Mouse (Mus musculus): ENCODE results near the gene Ddx28. TPM values are rescaled to one million over a fixed set of nuclear protein-coding genes. Genes with fewer than 3 reads are reported as not detected.

Ddx28 gene
- polyA plus RNA-seq (2015; fragmentation: Nextera tagmentation; extraction: Ambion mirVana) = 19.7 and 20.1 TPM in 2 replicates

DNA sequence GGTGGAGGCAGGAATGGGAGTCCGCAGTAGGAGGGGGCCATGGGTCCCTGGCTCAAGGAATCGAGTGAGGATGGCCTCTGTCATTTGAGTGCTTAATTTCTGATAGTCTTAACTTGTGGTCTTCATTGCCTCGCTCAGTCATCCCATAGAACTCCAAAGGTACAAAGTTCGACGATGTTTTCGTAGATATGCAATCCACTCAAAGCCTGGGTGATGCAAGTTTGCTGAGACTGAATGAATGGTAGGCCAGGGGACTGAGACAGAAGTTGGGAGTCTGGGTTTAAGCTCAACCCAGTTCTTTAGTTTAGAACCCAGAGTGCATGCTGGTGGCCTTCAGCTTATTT lies at the start of gene Ddx28:
Gene Ddx28 (minus strand): TSS at position 240 of the 344 bp plus-strand sequence.
- Histone ChIP-seq H3K27ac (peak within 1 kb of the TSS; percentile 57; the same call in 1 of the 2 replicates), H3K9me3 (replicated peaks) (no peaks in the 10 kb centered on the region), H3K27me3 (no peaks in the 10 kb centered on the region), H3K4me2 (peak within 1 kb of the TSS; percentile 100), H3K4me1 (peaks cover 20% of the 10 kb centered on the region), H3K36me3 (ENCODE audit: poor library complexity, severe bottlenecking) (peaks cover 20% of the 10 kb centered on the region), H3K9ac (peak within 1 kb of the TSS; percentile 91), H3K4me3 (peak within 1 kb of the TSS; percentile 97)
- WGBS = 2% methylated on average over 6 of the region's 6 CpGs
- peak; percentile 17; the same call in 1 of the 2 replicates for ATAC-seq

GRCm38 (mm10) chr8:106060521-106060920 lies 48.8 kb upstream of the Ddx28 start:
- no peaks in the 10 kb centered on the region for H3K9me3 ChIP-seq (replicated peaks)
- H3K9ac ChIP-seq = peak overlapping the region; percentile 89; the same call in 1 of the 2 replicates
- no peaks in the 10 kb centered on the region for H3K36me3 ChIP-seq (ENCODE audit: poor library complexity, severe bottlenecking)
- WGBS = 3% methylated on average over 3 of the region's 3 CpGs
- H3K4me2 ChIP-seq = peak overlapping the region; percentile 72
- no peak overlapping the region for H3K27ac ChIP-seq
- H3K4me1 ChIP-seq = peaks cover 32% of the 10 kb centered on the region
- no peaks in the 10 kb centered on the region for H3K27me3 ChIP-seq
- peak overlapping the region; percentile 89 for H3K4me3 ChIP-seq
- ATAC-seq = no peak

GRCm38 (mm10) chr8:106059613-106060371 lies 48.1 kb upstream of the Ddx28 start:
- under 1% methylated on average over 66 of the region's 83 CpGs for WGBS
- Histone ChIP-seq H3K4me1 (peaks cover 32% of the 10 kb centered on the region), H3K36me3 (ENCODE audit: poor library complexity, severe bottlenecking) (no peaks in the 10 kb centered on the region), H3K4me3 (peak overlapping the region; percentile 89), H3K27ac (peak overlapping the region; percentile 90), H3K9ac (peak overlapping the region; percentile 89), H3K4me2 (peak overlapping the region; percentile 72), H3K27me3 (no peaks in the 10 kb centered on the region), H3K9me3 (replicated peaks) (no peaks in the 10 kb centered on the region)
- peak; percentile 85 for ATAC-seq

GRCm38 (mm10) chr8:106058731-106059612 lies 47.3 kb upstream of the Ddx28 start, which contains the start of gene Nfatc3:
Gene Nfatc3 (plus strand): TSS chr8:106058840.
- Histone ChIP-seq H3K4me3 (peak within 1 kb of the TSS; percentile 89), H3K27ac (peak within 1 kb of the TSS; percentile 90), H3K36me3 (ENCODE audit: poor library complexity, severe bottlenecking) (peaks cover 6% of the 10 kb centered on the region; the same call in 1 of the 2 replicates), H3K9ac (peak within 1 kb of the TSS; percentile 89), H3K4me1 (peaks cover 32% of the 10 kb centered on the region), H3K9me3 (replicated peaks) (no peaks in the 10 kb centered on the region), H3K4me2 (peak within 1 kb of the TSS; percentile 72), H3K27me3 (no peaks in the 10 kb centered on the region)
- ATAC-seq = peak; percentile 99
- under 1% methylated on average over 42 of the region's 52 CpGs for WGBS

- Histone ChIP-seq H3K4me2 (no peak overlapping the region), H3K36me3 (ENCODE audit: poor library complexity, severe bottlenecking) (peaks cover 24% of the 10 kb centered on the region), H3K27ac (no peak overlapping the region), H3K9me3 (replicated peaks) (no peaks in the 10 kb centered on the region), H3K4me3 (no peak overlapping the region), H3K9ac (no peak overlapping the region), H3K27me3 (no peaks in the 10 kb centered on the region), H3K4me1 (peaks cover 22% of the 10 kb centered on the region)
- no peak for ATAC-seq
- WGBS = 85% methylated on average over 4 of the region's 4 CpGs
Observed at GRCm38 (mm10) chr8:106056455-106056982, 44.8 kb upstream of the Ddx28 start.

DNA sequence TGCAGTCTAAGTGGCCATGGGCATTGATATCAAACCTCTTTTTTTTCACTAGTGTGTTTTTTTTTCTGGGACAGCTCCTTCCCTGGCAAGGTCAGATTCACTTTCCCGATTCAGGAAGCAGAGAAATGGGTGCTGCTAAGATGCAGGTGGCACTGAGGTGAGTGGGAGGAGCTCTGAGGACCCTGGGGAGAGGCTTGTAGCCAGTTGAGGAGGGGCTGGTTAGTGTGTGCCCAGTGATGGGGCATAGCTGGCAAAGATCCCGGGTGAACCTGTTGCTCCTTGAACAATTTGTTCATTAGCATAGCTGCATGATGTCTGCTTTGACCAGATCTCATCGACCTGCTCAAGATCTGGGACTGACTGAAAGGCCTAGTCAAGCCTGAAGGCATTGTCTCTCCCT lies 43.4 kb upstream of the Ddx28 start:
- H3K9ac ChIP-seq = no peak overlapping the region
- peaks cover 38% of the 10 kb centered on the region for H3K36me3 ChIP-seq (ENCODE audit: poor library complexity, severe bottlenecking)
- peaks cover 8% of the 10 kb centered on the region for H3K4me1 ChIP-seq
- H3K27me3 ChIP-seq = no peaks in the 10 kb centered on the region
- H3K4me2 ChIP-seq = no peak overlapping the region
- H3K9me3 ChIP-seq (replicated peaks) = no peaks in the 10 kb centered on the region
- ATAC-seq = no peak
- H3K4me3 ChIP-seq = no peak overlapping the region
- WGBS = 52% methylated on average over 3 of the region's 3 CpGs
- no peak overlapping the region for H3K27ac ChIP-seq

GRCm38 (mm10) chr8:106054190-106054811 lies 42.6 kb upstream of the Ddx28 start:
- Histone ChIP-seq H3K4me2 (no peak overlapping the region), H3K4me3 (no peak overlapping the region), H3K27ac (no peak overlapping the region), H3K27me3 (no peaks in the 10 kb centered on the region), H3K9ac (no peak overlapping the region), H3K9me3 (replicated peaks) (no peaks in the 10 kb centered on the region), H3K4me1 (peaks cover 8% of the 10 kb centered on the region), H3K36me3 (ENCODE audit: poor library complexity, severe bottlenecking) (peaks cover 38% of the 10 kb centered on the region)
- WGBS = 74% methylated on average over 6 of the region's 6 CpGs
- no peak for ATAC-seq

DNA sequence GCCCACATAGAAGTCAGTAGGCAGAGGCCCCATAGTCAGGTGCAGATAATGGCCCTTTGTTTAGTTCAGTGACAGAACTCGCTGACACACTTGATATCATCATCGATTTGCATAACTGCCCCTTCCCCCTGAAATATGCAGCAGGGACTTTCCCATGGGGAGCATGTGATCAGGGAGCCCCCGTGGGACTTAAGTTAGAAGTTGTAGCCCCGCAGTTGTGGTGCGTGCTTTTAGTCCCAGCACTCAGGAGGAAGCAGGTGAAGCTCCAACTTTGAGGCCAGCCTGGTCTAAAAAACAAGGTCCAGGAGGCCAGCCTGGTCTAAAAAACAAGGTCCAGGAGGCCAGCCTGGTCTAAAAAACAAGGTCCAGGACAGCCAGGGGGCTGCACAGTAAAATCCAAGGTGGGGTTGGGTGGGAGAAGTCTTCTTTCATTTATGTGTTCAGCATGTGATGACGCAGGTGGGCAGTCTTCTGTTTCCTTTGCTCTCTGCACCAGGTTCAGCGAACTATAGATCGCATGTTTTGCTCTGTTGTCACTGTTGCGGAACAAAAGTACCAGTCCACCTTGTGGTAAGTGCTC lies 40.9 kb upstream of the Ddx28 start:
- Histone ChIP-seq H3K27ac (no peak overlapping the region), H3K36me3 (ENCODE audit: poor library complexity, severe bottlenecking) (peaks cover 38% of the 10 kb centered on the region), H3K9me3 (replicated peaks) (no peaks in the 10 kb centered on the region), H3K9ac (no peak overlapping the region), H3K4me2 (no peak overlapping the region), H3K4me3 (no peak overlapping the region), H3K27me3 (no peaks in the 10 kb centered on the region), H3K4me1 (no peaks in the 10 kb centered on the region)
- ATAC-seq = no peak
- 91% methylated on average over 9 of the region's 9 CpGs for whole genome bisulfite sequencing

DNA sequence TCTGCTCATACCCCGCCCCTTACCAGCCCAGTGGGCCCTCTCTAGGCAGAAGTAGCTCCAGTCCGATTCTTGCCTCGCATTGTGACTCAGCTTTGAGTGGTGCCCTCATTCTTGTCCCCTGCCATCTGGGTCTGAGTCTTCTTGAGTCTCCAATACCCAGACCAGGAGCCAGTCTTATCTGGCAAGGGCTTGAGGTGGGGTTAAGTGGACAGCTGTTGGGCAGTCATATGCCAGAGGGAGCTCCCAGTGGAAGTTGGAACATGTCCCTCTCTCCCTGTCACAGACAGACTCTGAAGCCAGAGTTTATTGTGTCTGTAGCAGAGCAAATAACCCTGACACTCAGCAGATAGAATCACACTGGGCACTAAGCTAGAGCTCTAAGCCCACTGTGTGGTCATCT lies 39.4 kb upstream of the Ddx28 start:
- Histone ChIP-seq H3K4me3 (no peak overlapping the region), H3K9ac (no peak overlapping the region), H3K27ac (no peak overlapping the region), H3K4me2 (no peak overlapping the region), H3K27me3 (no peaks in the 10 kb centered on the region), H3K36me3 (ENCODE audit: poor library complexity, severe bottlenecking) (peaks cover 38% of the 10 kb centered on the region), H3K9me3 (replicated peaks) (no peaks in the 10 kb centered on the region), H3K4me1 (no peaks in the 10 kb centered on the region)
- ATAC-seq = no peak
- 89% methylated on average over 3 of the region's 3 CpGs for WGBS

GRCm38 (mm10) chr8:106049840-106050239 lies 38.2 kb upstream of the Ddx28 start:
- no peak overlapping the region for H3K27ac ChIP-seq
- H3K4me2 ChIP-seq = no peak overlapping the region
- no peak for ATAC-seq
- H3K36me3 ChIP-seq (ENCODE audit: poor library complexity, severe bottlenecking) = peaks cover 42% of the 10 kb centered on the region
- WGBS = 90% methylated on average over 6 of the region's 6 CpGs
- H3K9ac ChIP-seq = no peak overlapping the region
- H3K4me3 ChIP-seq = no peak overlapping the region
- H3K27me3 ChIP-seq = no peaks in the 10 kb centered on the region
- no peaks in the 10 kb centered on the region for H3K9me3 ChIP-seq (replicated peaks)
- no peaks in the 10 kb centered on the region for H3K4me1 ChIP-seq

DNA sequence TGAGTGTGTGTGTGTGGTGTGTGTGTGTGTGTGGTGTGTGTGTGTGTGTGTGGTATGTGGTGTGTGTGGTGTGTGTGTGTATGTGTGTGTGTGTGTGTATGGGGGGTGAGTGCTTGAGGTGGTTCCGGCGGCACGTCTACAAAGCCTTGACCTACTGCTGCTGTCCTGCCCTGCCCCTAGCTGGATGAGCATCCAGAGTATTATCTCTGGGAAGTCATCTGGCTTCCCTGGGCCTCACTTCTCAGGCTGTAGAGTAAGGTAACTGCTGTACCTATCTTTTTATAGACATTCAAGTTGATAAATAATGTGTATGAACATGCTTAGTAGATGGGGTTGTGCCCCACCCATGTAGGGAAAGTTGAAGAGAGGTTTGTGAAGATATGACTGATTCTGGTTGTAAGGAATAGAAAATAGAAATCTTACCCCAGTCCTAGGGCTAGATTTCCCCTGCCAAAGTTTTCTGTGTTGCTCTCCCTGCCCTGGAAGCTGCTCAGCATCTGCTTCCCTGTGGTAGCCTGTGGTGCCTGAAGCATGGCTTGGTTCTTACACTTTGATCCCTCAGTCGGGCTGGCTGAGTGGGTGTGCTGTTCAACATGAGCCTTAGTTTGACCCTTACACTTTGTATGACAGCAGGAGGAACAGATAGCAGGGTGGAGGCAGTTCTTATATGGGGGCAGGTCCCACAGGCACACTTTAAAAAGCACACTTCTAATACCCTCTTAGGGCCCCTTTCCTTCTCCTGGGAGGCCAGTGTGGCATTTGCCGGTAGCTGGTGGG lies 36.4 kb upstream of the Ddx28 start:
- no peaks in the 10 kb centered on the region for H3K9me3 ChIP-seq (replicated peaks)
- no peak for ATAC-seq
- H3K4me1 ChIP-seq = no peaks in the 10 kb centered on the region
- no peak overlapping the region for H3K27ac ChIP-seq
- H3K9ac ChIP-seq = no peak overlapping the region
- no peak overlapping the region for H3K4me2 ChIP-seq
- no peak overlapping the region for H3K4me3 ChIP-seq
- H3K36me3 ChIP-seq (ENCODE audit: poor library complexity, severe bottlenecking) = peaks cover 29% of the 10 kb centered on the region
- 86% methylated on average over 5 of the region's 5 CpGs for WGBS
- no peaks in the 10 kb centered on the region for H3K27me3 ChIP-seq

Measured in forebrain, embryonic 13.5 days (tissue).